21 mouse cellular contexts compared by ENCODE assay signal in the genomic region with DNA sequence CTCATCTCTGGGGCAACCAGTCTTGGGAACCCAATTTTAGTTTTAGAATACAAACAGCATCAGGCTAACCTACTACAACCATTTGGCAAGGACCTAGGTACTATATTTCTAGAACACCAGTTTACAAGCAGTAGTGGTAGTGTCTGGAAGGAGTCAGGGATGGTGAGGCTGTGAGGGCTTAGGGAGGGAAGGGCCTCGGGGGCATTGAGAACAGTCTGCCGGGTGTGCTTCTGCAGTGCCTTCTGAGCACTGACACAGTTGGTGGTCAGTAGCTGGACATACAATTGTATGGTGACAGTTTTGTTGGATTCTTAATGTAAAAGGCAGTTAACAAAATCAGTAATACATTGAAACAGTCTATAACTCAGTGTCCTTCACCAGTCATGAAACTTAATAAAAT. TPM values are rescaled to one million over a fixed set of nuclear protein-coding genes. Genes with fewer than 3 reads are reported as not detected.
DNase-seq lines count a peak whose midpoint lies in the region; ATAC-seq lines count a peak whose summit lies in the region.
"Had no signal": no experiment of that assay in that cellular context is flagged by ENCODE, and none has a peak within 500 bp of the region (broad histone marks: within the 10 kb centered on the region; RNA-seq: fewer than 3 reads in every experiment).

No protein-coding gene starts in this region.

- no peak for ATAC-seq in heart, embryonic 12.5 days (ENCODE audit: insufficient number of reproducible peaks, low FRiP score)
- ATAC-seq in kidney, embryonic 16.5 days (ENCODE audit: low FRiP score, low TSS enrichment), result no peak
- no peak for ATAC-seq in midbrain, embryonic 11.5 days (ENCODE audit: low FRiP score)
- no peak for ATAC-seq in midbrain, embryonic 15.5 days (replicated peaks)
- ATAC-seq: activated CD4-positive, CD25-positive, alpha-beta regulatory T cell, adult 4 months; CD4-positive, CD25-positive, alpha-beta regulatory T cell, adult 4 months; Patski had no signal

- 84% methylated on average over 2 of the region's 2 CpGs for WGBS in heart, embryonic 10.5 days
- 81% methylated on average over 2 of the region's 2 CpGs for WGBS in heart, embryonic 12.5 days
- WGBS in kidney, embryonic 16.5 days, result 75% methylated on average over 2 of the region's 2 CpGs
- WGBS in midbrain, embryonic 11.5 days, result 82% methylated on average over 2 of the region's 2 CpGs
- 80% methylated on average over 2 of the region's 2 CpGs for WGBS in midbrain, embryonic 15.5 days

- H3K27ac ChIP-seq in heart, embryonic 10.5 days, result no peak overlapping the region
- no peak overlapping the region for H3K27ac ChIP-seq in heart, embryonic 12.5 days (ENCODE audit: poor library complexity, severe bottlenecking)
- no peak overlapping the region for H3K27ac ChIP-seq in kidney, embryonic 16.5 days (ENCODE audit: low read length)
- no peak overlapping the region for H3K27ac ChIP-seq in midbrain, embryonic 11.5 days (ENCODE audit: low read depth, low read length)
- no peak overlapping the region for H3K27ac ChIP-seq in midbrain, embryonic 15.5 days

- no peak overlapping the region for H3K4me3 ChIP-seq in heart, embryonic 10.5 days
- no peak overlapping the region for H3K4me3 ChIP-seq in heart, embryonic 12.5 days
- H3K4me3 ChIP-seq in kidney, embryonic 16.5 days (ENCODE audit: low read length), result no peak overlapping the region
- H3K4me3 ChIP-seq in midbrain, embryonic 11.5 days (ENCODE audit: low read depth, low read length), result no peak overlapping the region
- H3K4me3 ChIP-seq in midbrain, embryonic 15.5 days, result no peak overlapping the region

- peaks cover 29% of the 10 kb centered on the region for H3K36me3 ChIP-seq in heart, embryonic 10.5 days
- H3K36me3 ChIP-seq in heart, embryonic 12.5 days, result peaks cover 43% of the 10 kb centered on the region
- H3K36me3 ChIP-seq in kidney, embryonic 16.5 days (ENCODE audit: insufficient read depth, low read length), result peaks cover 13% of the 10 kb centered on the region
- 0 out of 2 replicates have a peak, but pooled peaks cover 3% of the 10 kb centered on the region for H3K36me3 ChIP-seq in midbrain, embryonic 11.5 days (ENCODE audit: control insufficient read depth, insufficient read depth, low read length)
- H3K36me3 ChIP-seq in midbrain, embryonic 15.5 days (replicated peaks), result 0 out of 2 replicates have a peak, but pooled peaks cover 25% of the 10 kb centered on the region

- H3K4me2 ChIP-seq in heart, embryonic 12.5 days, result no peak overlapping the region
- no peak overlapping the region for H3K4me2 ChIP-seq in kidney, embryonic 16.5 days (replicated peaks; ENCODE audit: low read depth, low read length)
- H3K4me2 ChIP-seq in midbrain, embryonic 11.5 days, result no peak overlapping the region
- no peak overlapping the region for H3K4me2 ChIP-seq in midbrain, embryonic 15.5 days

- intact Hi-C loops in heart, postnatal 14 days (cut with DNase I), result no loop called here

- no peaks in the 10 kb centered on the region for H3K9me3 ChIP-seq in heart, embryonic 10.5 days
- no peaks in the 10 kb centered on the region for H3K9me3 ChIP-seq in heart, embryonic 12.5 days (replicated peaks)
- no peaks in the 10 kb centered on the region for H3K9me3 ChIP-seq in kidney, embryonic 16.5 days (ENCODE audit: low read length)
- H3K9me3 ChIP-seq in midbrain, embryonic 11.5 days (ENCODE audit: control insufficient read depth, low read length), result no peaks in the 10 kb centered on the region
- no peaks in the 10 kb centered on the region for H3K9me3 ChIP-seq in midbrain, embryonic 15.5 days
- H3K9me3 ChIP-seq: G1E had no signal

- H3K27me3 ChIP-seq in heart, embryonic 10.5 days (ENCODE audit: insufficient read depth, poor library complexity, severe bottlenecking), result no peaks in the 10 kb centered on the region
- no peaks in the 10 kb centered on the region for H3K27me3 ChIP-seq in heart, embryonic 12.5 days (replicated peaks)
- no peaks in the 10 kb centered on the region for H3K27me3 ChIP-seq in kidney, embryonic 16.5 days (ENCODE audit: insufficient read depth, low read length)
- H3K27me3 ChIP-seq in midbrain, embryonic 11.5 days (ENCODE audit: control insufficient read depth, insufficient read depth, low read length), result no peaks in the 10 kb centered on the region
- H3K27me3 ChIP-seq in midbrain, embryonic 15.5 days (replicated peaks), result no peaks in the 10 kb centered on the region
- H3K27me3 ChIP-seq: CH12.LX, Patski had no signal

- no peaks in the 10 kb centered on the region; the same call in 1 of the 2 replicates for H3K4me1 ChIP-seq in heart, embryonic 10.5 days
- H3K4me1 ChIP-seq in heart, embryonic 12.5 days (replicated peaks), result no peaks in the 10 kb centered on the region
- H3K4me1 ChIP-seq in kidney, embryonic 16.5 days (ENCODE audit: insufficient read depth, low read length), result no peaks in the 10 kb centered on the region
- H3K4me1 ChIP-seq in midbrain, embryonic 11.5 days (ENCODE audit: control insufficient read depth, insufficient read depth, low read length), result no peaks in the 10 kb centered on the region
- H3K4me1 ChIP-seq in midbrain, embryonic 15.5 days, result no peaks in the 10 kb centered on the region

- DNase-seq in heart, adult 11 months, result peak; percentile 37
- no peak for DNase-seq in heart, postnatal 14 days
- DNase-seq in heart, embryonic 10.5 days (ENCODE audit: low spot score), result peak; percentile 67
- no peak for DNase-seq in kidney, adult 11 months
- peak; percentile 59 for DNase-seq in midbrain, embryonic 11.5 days (ENCODE audit: low spot score, missing footprints)
- DNase-seq: adrenal gland, adult 2 months; adrenal gland, adult 8-10 months; adrenal gland, postnatal 10 days; adrenal gland, postnatal 14 days; adrenal gland, postnatal 25 days; adrenal gland, postnatal 36 days; B cell, adult 2 months; cerebellum, adult 11 months had no signal

- H3K9ac ChIP-seq in heart, embryonic 12.5 days, result no peak overlapping the region
- H3K9ac ChIP-seq in kidney, embryonic 16.5 days (replicated peaks; ENCODE audit: low read length), result 0 out of 2 replicates have a peak overlapping the region, but pooled peaks have one; percentile 25
- H3K9ac ChIP-seq in midbrain, embryonic 11.5 days (ENCODE audit: low read length), result no peak overlapping the region
- H3K9ac ChIP-seq in midbrain, embryonic 15.5 days, result no peak overlapping the region

RNA-seq across cellular contexts. Expression of a gene that starts 38.9 kb away (rescaled TPM):
- 100 to 1,000 TPM; 741 to 790 TPM for total RNA-seq in heart, postnatal 14 days (2021)
- polyA plus RNA-seq in heart, embryonic 10.5 days (2016; fragmentation: Nextera tagmentation; extraction: Ambion mirVana), result 4.0 and 8.2 TPM in 2 replicates
- polyA plus RNA-seq in heart, embryonic 12.5 days (2016; fragmentation: Nextera tagmentation; extraction: Ambion mirVana), result 15.2 and 17.8 TPM in 2 replicates
- 17.7 and 21.8 TPM in 2 replicates for polyA plus RNA-seq in kidney, embryonic 16.5 days (2015; fragmentation: Nextera tagmentation; extraction: Ambion mirVana)
- 0.93 and 1.8 TPM in 2 replicates for polyA plus RNA-seq in midbrain, embryonic 11.5 days (2014; fragmentation: Nextera tagmentation; extraction: Ambion mirVana)
- 2.7 and 3.9 TPM in 2 replicates for polyA plus RNA-seq in midbrain, embryonic 15.5 days (2015; fragmentation: Nextera tagmentation; extraction: Ambion mirVana)

Comparison
In these comparisons a context has a peak if more than half of its experiments do, and no peak if none do; other contexts are left out.
1. DNase-seq: peak in heart, adult 11 months (single experiment), heart, embryonic 10.5 days (single experiment) and midbrain, embryonic 11.5 days (single experiment); none in heart, postnatal 14 days (0 of 2) and kidney, adult 11 months (single experiment).